Mouse (Mus musculus): Measurements from ENCODE around the gene Trap1a. TPM values are rescaled to one million over a fixed set of nuclear protein-coding genes. Genes with fewer than 3 reads are reported as not detected.
"Not testable (repeated sequence)": the region's sequence is repeated elsewhere in the genome, so short reads cannot be mapped to it uniquely, and the experiment has no call there.

Gene Trap1a
- not detected for total RNA-seq (2021)

DNA sequence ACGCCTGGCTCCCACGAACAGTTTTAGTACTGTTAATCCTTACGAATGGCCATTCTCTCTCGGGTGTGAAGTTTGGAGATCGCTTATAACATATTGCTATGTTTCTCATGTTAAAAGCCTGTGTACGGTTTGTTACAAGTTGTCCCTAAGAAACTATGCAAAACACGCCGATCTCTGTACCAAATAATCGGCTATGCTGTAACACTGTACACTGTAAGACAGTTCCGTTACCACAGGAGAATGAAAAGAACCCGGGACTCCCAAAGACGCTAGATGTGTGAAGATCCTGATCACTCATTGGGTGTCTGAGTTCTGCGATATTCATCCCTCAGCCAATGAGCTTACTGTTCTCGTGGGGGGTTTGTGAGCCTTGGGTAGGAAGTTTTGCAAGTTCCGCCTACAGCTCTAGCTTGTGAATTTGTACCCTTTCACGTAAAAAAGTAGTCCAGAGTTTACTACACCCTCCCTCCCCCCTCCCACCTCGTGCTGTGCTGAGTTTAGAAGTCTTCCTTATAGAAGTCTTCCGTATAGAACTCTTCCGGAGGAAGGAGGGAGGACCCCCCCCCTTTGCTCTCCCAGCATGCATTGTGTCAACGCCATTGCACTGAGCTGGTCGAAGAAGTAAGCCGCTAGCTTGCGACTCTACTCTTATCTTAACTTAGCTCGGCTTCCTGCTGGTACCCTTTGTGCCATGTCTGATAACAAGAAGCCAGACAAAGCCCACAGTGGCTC lies at the start of gene Trap1a:
Trap1a (plus strand) TSS at position 421 of the 732 bp plus-strand sequence.
- no peak for DNase-seq (ENCODE audit: extremely low spot score in 1 of 2, low spot score in 1 of 2)

GRCm38 (mm10) chrX:139293114-139293513 lies 40.4 kb upstream of the Trap1a start:
- no peak for DNase-seq (ENCODE audit: extremely low spot score in 1 of 2, low spot score in 1 of 2)

- DNase-seq (ENCODE audit: extremely low spot score in 1 of 2, low spot score in 1 of 2), result no peak
These were observed 38.2 kb upstream of the Trap1a start for GRCm38 (mm10) chrX:139295325-139295724.

DNA sequence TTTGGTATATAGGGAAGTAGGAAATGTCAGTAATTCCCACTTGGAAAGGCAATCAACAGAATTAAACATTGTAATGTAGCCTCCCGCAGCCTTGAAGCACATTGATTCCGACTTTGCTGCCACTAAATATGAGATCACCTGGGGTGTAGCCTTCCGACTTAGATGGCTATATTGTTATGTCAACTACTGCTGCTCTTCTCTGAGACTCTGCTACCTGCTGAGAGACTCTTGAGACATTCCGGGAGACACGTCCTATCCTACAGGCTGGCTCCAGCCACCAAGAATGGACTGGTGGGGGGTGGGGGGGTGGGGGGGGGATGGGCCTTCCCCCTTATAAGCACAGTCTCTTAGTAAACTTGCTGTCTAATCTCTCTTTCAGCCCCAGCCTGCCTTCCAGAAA lies 16.1 kb upstream of the Trap1a start:
- not testable (repeated sequence) for DNase-seq (ENCODE audit: extremely low spot score in 1 of 2, low spot score in 1 of 2)

- no peak for DNase-seq (ENCODE audit: extremely low spot score in 1 of 2, low spot score in 1 of 2)
These were observed 900 bp upstream of the Trap1a start for GRCm38 (mm10) chrX:139332583-139332982.

DNA sequence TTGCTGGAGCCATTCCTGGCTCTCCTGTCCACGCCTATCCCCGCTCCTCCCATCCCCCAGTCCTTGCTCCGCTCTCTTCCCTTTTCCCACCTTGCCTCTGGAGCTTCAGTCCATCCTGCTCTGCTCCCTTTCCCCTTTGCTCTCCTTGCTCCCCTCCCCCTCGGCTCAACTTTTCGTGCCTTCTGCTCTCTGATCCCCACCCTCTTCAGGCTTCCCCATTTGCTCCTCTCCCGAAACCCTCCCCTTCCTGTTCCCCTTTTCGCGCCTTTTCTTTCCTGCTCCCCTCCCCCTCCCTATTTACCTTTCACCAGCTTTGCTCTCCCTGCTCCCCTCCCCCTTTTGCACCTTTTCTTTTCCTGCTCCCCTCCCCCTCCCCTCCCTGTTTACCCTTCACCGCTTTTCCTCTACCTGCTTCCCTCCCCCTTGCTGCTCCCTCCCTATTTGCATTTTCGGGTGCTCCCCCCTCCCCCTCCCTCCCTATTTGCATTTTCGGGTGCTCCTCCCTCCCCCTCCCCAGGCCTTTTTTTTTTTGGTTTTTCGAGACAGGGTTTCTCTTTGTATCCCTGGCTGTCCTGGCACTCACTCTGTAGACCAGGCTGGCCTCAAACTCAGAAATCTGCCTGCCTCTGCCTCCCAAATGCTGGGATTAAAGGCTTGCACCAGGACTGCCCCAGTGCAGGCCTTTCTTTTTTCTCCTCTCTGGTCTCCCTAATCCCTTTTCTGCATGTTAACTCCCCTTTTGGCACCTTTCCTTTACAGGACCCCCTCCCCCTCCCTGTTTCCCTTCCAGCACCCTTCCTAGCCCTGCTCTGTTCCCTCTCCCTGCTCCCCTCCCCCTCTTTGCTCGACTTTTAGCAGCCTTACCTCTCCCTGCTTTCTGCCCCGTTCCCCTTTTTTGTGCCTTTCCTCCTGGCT lies 1.3 kb downstream of the Trap1a start:
- no peak for DNase-seq (ENCODE audit: extremely low spot score in 1 of 2, low spot score in 1 of 2)

DNA sequence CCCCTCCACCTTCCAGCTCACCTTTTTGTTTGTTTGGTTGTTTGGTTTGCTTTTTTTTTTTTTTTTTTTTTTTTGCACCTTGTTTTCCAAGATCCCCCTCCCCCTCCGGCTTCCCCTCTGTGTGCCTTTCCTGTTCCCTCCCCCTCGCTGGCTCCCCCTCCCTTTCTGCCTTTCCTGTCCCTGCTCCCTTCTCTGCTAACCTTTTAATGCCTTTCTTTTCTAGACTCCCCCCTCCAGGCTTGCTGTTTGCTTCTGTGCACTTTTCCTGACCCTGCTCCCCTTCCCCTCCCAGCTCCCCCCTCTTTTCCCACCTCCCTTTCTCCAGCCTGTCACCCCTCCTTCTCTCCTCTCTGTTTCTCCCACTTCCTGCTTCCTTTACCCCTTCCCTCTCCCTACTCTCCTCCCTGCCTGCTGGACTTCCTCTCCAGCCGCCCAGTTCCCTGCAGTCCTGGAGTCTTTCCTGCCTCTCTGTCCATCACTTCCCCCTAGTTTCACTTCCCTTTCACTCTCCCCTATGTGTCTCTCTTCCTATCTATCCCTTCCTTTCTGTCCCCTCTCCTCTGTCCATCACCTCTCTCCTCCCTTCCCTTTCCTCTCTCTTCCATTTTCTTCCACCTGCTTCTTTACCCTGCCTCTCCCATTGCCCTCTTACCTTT lies 2.1 kb downstream of the Trap1a start:
- no peak for DNase-seq (ENCODE audit: extremely low spot score in 1 of 2, low spot score in 1 of 2)

- no peak for DNase-seq (ENCODE audit: extremely low spot score in 1 of 2, low spot score in 1 of 2)
These were observed 6.1 kb downstream of the Trap1a start for GRCm38 (mm10) chrX:139339553-139339952.

DNA sequence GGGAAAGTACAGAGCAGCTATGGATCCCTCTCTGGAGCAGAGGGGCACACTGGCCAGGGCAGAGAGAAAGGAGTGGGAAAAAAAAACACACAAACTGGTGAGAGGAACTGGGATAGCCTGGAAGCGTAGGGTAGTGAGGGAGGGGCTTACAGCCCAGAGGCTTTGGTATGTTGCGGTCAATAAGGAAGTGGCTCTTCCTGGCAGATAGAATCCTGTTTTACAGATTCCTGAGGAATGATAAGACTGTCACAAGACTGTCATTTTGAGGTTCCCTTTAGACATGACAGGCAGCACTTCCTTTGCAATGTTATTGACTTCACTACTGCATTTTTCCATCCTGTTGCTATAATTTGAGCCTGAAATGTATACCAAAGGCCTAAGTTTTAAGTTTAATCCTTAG lies 7.7 kb downstream of the Trap1a start:
- no peak for DNase-seq (ENCODE audit: extremely low spot score in 1 of 2, low spot score in 1 of 2)

GRCm38 (mm10) chrX:139352192-139352772 lies 18.8 kb downstream of the Trap1a start:
- DNase-seq (ENCODE audit: extremely low spot score in 1 of 2, low spot score in 1 of 2), result no peak

DNA sequence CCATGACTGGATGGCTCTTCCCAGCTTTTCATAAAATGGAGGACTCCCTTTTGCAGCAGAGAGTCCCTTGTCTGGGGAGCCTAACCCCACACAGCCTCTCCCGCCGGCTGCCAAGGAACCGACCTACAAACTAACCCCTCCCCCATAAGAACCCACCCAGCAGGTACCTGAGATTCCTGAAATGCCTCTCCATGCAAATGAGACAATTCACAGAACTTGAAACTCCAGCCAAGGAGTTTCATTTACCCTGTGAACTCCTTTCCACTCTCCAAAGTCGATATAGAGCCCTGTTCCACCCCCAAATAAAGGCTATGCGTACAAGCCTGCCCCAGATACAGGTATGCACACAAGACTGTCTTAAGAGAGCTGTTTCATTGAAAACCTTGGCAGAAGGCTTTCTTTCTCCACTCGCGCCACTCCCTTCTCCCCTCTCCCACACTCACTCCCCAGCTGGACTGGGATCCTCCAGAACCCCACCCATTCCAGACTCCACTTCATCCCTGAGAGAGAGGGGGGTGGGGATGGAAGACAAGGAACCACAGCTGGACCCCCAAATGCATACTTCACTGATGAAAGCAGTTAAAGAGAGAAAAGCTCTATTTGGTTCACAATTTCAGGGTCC lies 24.3 kb downstream of the Trap1a start:
- no peak for DNase-seq (ENCODE audit: extremely low spot score in 1 of 2, low spot score in 1 of 2)

DNA sequence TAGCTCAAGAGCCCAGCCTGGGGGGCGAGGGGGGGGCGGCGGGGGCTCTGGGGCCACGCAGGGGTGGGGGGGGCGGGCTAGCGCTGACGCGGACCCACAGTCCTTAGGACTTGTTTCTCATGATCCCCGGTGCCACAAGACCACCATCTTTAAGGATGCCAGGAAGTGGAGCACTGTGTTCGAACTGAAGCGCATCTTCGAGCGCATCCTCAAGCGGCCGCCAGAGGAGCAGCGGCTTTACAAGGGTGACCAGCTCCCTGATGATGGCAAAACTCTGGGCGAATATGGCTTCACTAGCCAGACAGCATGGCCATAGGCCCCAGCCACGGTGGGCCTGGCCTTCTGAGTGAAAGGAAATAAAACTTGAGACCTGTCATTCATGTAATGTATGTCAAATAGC lies 24.9 kb downstream of the Trap1a start:
- DNase-seq (ENCODE audit: extremely low spot score in 1 of 2, low spot score in 1 of 2), result no peak

DNA sequence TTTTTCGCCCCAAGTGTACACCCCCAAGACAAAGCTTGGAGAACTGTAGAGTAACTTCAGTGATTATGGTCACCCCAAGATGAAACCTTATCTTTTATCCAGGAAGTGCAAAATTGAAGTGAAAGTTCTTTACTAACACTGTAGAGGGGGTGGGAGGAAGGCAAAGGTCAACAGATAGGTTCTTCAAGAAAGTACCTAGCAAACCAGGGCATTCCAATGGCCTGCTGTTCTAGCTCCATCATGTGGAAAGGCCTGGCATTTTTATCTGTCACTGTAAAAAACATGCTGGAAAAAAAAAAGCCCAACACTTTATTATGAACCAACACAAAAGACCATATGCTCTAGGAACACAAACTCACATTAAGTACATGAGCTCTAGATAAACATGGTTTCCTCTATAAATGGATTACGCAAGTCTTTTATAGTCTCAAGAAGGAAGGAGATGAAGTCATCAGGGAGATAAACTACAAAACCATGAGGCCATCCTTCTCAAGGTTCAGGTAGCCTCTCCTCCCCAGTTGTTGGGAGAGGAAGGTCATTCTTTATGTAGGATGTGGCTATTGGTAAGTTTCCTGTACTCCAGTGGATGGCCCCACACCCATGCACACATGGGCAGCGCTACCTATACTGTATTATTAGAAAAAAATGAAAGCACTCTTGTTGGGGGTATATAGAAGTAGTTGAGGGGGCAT lies 33.5 kb downstream of the Trap1a start:
- no peak for DNase-seq (ENCODE audit: extremely low spot score in 1 of 2, low spot score in 1 of 2)

GRCm38 (mm10) chrX:139367529-139367908 lies 34.0 kb downstream of the Trap1a start:
- DNase-seq (ENCODE audit: extremely low spot score in 1 of 2, low spot score in 1 of 2), result no peak

- peak in 1 of 2 experiments; percentile 56 for DNase-seq (ENCODE audit: extremely low spot score in 1 of 2, low spot score in 1 of 2)
These were observed 35.6 kb downstream of the Trap1a start for GRCm38 (mm10) chrX:139369122-139369521.

DNA sequence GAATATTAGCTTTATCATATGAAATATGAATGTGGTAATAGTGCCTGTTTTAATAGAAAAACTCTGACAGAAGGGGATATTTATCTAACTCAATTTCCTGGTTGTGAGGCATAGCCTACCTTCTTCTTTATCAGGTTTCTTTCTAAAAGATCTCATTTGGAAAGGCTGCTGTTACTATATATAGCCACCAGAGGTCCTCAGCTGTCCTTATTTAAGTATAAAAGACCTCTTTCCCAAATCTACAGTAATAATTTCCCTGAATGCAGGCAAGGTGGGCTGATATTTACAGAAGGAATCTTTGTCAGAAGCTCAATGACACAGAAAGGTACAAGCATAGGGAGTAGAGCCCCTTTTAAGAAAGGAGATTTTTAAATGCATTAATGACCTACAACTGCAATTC lies 39.2 kb downstream of the Trap1a start:
- DNase-seq (ENCODE audit: extremely low spot score in 1 of 2, low spot score in 1 of 2), result no peak

All from layer of hippocampus, postnatal 25 days (tissue).